Mouse (Mus musculus): ENCODE data around the gene Myom3. TPM values are rescaled to one million over a fixed set of nuclear protein-coding genes. Genes with fewer than 3 reads are reported as not detected.

The Myom3 gene
- total RNA-seq, 2 experiments from 2014 or later = 3.5 to 9.2 TPM

- no peak for DNase-seq (ENCODE audit: low spot score in 2 of 2)
These were observed 95.6 kb downstream of the Myom3 start for GRCm38 (mm10) chr4:135855080-135855479.

GRCm38 (mm10) chr4:135855536-135856222 lies 96.2 kb downstream of the Myom3 start, which contains the start of gene Srsf10:
TSS of gene Srsf10 (plus strand) at chr4:135855747.
- DNase-seq (ENCODE audit: low spot score in 2 of 2) = peak; percentile 82 to 93

GRCm38 (mm10) chr4:135856223-135857091 lies 96.9 kb downstream of the Myom3 start:
- DNase-seq (ENCODE audit: low spot score in 2 of 2) = peak; percentile 36 to 59

GRCm38 (mm10) chr4:135857597-135858186 lies 98.2 kb downstream of the Myom3 start:
- no peak for DNase-seq (ENCODE audit: low spot score in 2 of 2)

Other genes starting within 250 kb of the Myom3 start
- under 1 TPM; 0.14 to 0.22 TPM for gene Grhl3, start 186.1 kb upstream of the Myom3 start, total RNA-seq (2021)
- gene Ifnlr1, start 73.4 kb upstream of the Myom3 start, total RNA-seq (2021) = 1 to 10 TPM in 1 of 2 experiments, under 1 TPM in 1; 0.68 to 1.1 TPM
- 1 to 10 TPM; 3.7 to 3.8 TPM for gene Il22ra1, start 31.5 kb upstream of the Myom3 start, total RNA-seq (2021)
- 100 to 1,000 TPM; 145 to 183 TPM for gene Srsf10, start 96.0 kb downstream of the Myom3 start, total RNA-seq (2021)
- 100 to 1,000 TPM; 152 to 159 TPM for gene Pnrc2, start 114.1 kb downstream of the Myom3 start, total RNA-seq (2021)
- 1 to 10 TPM; 3.8 to 4.1 TPM for gene Cnr2, start 135.7 kb downstream of the Myom3 start, total RNA-seq (2021)
- gene Fuca1, start 161.0 kb downstream of the Myom3 start, total RNA-seq (2021) = 10 to 100 TPM; 88.2 to 99.0 TPM
- 10 to 100 TPM; 48.9 to 65.6 TPM for gene Hmgcl, start 186.7 kb downstream of the Myom3 start, total RNA-seq (2021)
- 10 to 100 TPM; 17.7 to 24.6 TPM for gene Gale, start 204.0 kb downstream of the Myom3 start, total RNA-seq (2021)
- gene Lypla2, start 212.9 kb downstream of the Myom3 start, total RNA-seq (2021) = 10 to 100 TPM; 64.7 to 65.4 TPM
- 10 to 100 TPM; 35.2 to 39.2 TPM for gene Pithd1, start 227.5 kb downstream of the Myom3 start, total RNA-seq (2021)

All from adrenal gland, postnatal 4 days (tissue).